Mouse (Mus musculus) fibroblast of lung, adult 2 months (primary cell): ENCODE results near the gene Cst7.
"Not testable (repeated sequence)": the region's sequence is repeated elsewhere in the genome, so short reads cannot be mapped to it uniquely, and the experiment has no call there.

Experiments used
- DNase-seq: peaks from one replicate; pipeline ENCODE4 v3.0.0-alpha.2; 2011; ENCODE audit warnings: low read depth

Gene Cst7

DNA sequence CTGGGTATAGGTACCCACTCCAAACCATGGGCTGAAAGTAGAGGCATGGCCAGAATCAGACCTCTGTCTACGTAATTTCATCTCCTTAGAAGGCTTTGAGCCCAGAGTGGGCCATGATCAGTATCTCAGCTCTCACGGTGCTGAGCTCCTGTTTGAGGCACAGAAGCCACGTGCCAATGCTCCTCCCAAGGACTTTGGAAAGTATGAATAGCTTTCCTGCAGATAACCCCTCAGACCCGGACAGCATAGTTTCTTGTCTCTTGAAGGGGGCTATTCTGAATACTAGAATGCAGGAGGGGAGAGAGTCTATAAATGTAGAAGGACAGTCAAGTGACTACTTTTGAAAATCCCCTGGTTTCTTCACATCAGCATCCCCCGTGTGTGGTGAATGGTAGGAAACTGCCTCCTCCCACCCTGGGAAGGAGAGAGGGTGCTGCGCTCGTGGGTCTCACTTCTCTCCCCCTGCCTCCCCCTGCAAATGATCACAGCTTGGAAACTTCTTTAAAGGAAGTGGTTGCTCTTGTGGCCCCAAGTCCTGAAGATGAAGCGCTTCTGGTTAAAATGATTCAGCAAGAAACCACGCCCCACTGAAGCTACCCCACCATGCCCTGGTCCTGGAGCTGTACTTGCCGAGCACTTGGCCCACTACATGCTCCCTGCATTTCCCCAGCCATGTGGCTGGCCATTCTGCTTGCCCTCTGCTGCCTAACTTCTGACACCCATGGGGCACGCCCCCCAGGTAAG is at the start of gene Cst7:
Gene Cst7 (plus strand): TSS at position 569 of the 744 bp plus-strand sequence.
- DNase-seq, result no peak

DNA sequence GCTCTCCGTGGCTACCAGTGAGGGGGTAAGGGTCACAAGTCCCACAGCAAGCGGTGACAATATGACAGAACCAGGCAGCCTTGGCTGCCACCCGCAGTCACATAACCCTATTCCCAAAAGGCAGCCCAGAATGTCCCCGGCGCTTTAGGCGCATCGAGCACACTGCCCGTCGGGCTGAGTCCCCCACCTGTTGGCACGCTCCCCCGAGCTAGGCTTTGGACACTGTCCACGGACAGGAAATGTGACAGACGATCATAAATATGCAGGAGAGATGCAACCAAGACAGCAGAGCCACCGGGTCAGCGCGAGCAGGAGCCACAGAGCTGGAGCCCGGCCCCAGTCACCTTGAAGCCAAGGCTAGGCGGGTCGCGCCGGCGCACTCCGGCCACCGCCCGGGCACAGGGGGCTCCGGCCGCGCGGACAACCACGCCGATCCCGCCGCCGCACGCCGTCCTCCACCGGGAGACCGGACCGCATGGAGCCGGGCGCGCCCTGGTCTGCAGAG is 44.5 kb upstream of the Cst7 start:
- DNase-seq, result no peak

DNA sequence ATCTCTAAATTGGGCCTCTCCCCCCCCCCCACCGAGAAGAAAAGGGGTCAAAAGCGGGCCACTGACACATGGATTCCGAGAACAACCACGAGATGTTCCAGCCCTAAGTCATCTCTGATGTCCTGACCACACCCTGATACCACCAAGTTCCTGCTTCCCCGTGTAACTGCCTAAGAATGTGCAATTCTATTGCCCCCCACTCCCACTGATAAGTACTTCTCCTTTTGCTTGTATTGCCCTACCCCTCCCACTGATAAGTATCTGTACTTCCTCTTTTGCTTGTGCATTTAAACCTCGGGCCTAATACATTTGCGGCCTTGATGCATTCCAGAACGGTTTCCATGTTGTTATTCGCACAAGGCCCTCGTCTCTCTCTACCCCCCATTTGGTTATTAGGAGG is 20.6 kb upstream of the Cst7 start:
- not testable (repeated sequence) for DNase-seq

DNA sequence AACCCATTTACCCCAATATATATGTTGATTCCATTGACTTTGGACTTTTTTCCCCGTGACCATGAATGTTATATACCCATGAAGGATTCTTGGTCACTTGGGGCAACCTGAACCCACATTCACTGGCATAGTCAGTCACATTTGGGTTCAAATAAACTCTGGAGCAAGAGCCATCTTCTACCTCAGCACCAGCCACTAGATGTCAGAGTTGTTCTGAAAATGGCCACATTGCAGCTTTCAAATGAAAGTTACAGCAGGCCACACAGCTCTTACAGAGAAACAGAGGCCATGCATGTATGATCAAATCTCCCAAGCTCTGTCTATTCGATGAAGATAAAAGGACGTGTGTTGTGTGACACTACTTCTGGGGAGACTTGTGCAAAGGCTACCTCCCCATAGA is 11.6 kb upstream of the Cst7 start:
- peak; percentile 14 for DNase-seq

DNA sequence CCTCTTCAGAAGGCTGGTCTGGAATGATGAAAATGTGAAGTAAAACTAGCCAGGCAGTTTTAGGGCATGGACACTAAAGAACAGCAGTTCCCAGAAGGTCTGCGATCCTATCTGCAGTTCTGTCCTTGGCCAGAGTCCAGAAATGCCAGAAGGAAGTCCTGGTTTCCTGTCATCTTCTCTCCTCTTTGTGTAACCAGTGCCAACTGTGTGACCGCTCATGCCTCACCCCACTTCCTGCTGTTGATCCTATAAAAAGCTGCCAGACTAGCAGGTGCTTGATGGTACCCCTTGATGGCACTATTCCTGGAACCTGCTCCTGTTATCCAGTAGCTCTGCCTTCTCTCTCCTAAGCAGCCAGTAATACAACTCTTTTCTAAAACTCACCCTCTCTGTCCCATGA is 3.2 kb upstream of the Cst7 start:
- no peak for DNase-seq

DNA sequence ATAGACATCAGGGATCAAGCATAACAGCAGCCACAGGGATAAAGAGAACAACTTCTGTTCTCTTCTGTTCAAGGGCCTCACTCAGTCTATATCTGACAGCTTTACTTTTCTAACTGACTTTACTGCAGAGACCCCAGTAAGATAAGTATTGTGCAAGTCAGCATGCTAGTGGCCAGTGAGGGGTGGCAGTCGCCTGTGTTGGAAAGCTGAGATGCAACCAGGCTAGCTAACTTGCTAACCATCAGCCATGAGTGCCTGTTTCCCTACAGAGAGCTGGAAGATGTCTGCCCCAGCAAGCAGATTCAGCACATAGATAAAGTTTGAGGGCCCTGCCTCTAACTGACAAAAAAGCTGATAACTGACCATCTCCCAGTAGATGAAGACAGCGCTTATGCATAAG is 546 bp downstream of the Cst7 start:
- no peak for DNase-seq

DNA sequence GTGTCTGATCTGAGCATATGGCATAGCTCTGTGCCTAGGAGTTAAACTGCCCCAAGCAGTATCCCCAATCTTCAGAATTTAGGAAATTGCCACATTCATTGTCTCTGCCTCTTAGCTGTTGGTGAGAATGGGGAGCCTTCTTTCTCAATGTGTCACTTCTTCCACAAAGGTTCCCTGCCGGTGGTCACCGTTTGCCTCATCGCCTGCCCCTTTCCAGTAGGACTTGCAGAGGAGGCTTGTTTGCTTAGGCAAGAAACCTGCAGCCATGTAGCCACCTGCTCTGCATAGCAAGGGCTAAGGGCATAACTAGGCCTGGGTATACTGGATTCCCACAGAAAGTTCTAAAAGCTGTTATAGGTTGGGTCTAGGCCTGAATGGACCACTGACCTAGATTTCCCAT is 2.2 kb downstream of the Cst7 start:
- no peak for DNase-seq

DNA sequence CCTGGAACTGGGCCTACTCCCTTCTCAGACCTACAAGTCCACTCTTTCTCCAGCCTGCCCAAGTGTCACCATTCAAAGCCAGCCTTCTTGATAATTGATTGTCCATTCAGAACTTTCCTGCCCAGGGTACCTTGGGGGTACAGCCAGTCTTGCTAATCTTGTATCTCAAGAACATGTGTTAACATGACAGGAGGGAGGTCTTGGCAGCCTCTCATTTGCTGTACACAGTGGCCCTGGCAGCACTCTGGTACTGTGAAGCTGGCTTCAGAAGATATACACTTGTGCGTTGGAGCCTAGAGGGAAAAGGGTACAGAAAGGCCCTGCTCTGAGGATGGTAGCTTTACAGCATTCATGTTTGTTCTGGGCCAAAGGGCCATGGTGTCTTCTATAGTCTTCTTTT is 6.0 kb downstream of the Cst7 start:
- DNase-seq, result no peak

DNA sequence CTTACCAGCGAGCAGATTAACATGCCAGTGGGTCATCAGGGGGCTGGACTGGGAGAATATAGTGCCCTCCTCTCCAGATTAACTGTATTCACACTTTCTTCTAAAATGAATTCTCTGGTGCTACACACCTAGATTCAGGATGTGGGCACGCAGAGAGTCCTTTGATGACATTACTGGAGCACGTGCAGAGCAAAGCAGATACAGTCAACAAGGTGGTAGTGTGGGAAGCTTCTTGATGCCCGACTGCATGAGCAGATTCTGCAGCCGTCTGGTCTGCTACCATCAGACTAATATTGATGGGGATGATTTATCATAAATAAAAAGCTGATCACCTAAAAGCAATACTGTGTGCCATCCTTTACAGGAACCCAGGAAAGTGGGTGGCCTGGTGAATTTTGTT is 8.4 kb downstream of the Cst7 start:
- no peak for DNase-seq

DNA sequence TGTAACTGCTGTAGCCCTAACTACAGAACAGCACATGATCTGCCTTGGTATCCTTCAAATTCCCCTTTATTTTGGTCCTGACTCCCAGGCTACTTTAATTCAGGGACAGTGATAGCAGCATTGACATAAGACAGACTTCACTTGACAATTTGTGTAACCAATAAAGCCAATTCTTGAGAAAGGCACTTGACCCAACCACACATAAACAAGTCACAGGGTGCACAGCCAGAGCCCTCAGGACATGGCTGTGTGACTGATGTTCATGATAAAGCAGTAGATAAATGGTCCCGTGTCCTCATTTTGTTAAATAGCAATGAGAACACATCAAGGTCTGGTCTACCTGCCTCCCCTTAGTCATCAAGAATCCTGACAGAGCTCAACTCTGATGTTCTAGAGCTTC is 9.4 kb downstream of the Cst7 start:
- no peak for DNase-seq

DNA sequence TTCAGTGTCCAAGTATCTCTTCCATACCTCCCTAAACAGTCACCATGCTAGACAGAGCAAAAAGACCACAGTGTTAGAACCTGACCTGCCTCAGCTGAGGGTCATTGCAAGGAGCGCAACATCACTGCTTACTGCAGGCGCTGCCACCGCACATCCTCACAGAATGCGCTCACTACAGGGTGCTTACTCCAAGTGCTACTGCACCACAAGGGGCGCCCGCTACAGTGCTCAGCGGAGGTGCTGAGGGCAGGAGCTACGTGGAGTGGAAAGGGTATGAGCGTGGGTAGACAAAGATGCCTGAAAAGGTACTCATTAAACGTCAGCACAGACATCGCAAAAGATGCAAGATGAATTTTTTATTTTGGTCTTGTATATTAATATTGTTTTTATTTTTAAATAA is 18.9 kb downstream of the Cst7 start:
- DNase-seq, result no peak

DNA sequence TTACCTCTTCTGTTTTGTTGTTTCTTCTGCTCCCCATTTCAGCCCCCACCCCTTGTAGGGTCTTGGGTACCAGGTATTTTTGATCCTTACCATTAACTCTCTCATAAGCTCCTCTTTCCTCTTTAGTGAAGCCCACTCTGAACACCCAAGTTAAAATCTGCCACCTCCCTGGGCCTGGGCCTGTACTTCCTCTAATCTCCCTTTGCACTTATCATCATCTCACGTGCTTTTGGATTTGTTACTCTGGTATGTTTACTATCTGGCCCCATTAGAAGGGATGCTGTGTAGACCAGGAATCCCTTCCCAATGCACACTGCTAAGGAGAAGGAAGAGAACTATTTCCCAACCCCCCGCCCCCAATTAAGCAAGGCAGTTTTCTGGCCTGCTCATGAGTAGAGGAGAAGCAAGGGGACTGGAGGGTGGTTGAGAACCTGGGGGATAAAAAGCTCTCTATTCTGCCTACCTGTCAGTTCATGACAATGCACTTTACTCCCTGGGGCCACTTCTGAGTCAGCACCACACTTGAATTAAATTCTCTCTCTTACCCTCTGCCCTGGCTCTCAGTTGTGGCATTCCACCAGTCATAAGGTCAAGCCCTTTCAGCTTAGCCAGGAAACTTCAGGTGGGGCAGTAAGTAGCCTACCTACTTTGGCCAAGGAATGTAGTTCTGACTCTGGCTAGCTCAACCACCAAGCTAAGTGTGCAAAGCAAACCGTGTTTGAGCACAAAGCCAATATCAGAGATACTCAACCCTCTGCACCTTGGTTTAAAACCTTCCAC is 25.4 kb downstream of the Cst7 start:
- no peak for DNase-seq

DNA sequence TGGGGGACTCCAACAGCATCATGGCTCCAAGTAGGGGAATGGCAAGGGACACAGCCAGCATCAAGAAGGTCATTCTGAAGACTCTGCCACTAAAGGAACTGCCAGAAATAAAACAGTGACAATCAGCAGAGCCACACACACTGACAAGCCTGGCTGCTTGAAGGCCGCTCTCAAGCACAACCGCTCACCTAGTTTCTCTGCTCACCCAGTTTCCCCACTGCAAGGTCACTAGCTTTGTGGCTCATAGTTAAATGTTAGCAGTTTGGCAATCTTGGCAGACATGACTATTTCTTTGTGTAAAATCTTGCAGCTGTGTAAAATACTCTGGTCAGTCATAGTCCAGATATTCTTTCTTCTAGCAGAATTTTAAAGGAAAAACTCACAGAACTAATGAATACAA is 30.0 kb downstream of the Cst7 start:
- no peak for DNase-seq

DNA sequence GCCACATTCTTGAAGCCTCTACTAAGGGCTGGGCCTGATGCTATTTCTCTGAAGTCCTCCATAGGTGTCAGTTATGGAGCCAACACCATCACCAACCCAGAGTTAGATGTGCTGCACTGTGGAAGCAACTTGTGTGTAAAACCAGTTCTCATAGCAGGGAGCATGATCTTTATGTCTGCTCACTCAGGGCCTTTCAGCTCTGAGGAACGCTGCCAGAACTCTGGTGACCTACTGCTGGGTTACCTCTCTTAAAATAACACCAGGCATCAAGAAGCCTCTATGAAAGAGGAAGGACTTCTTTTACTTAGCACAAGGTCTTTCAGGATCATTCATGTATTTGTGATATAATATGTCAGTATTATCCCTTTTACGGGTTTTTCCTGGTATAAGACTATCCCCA is 32.0 kb downstream of the Cst7 start:
- DNase-seq, result no peak

DNA sequence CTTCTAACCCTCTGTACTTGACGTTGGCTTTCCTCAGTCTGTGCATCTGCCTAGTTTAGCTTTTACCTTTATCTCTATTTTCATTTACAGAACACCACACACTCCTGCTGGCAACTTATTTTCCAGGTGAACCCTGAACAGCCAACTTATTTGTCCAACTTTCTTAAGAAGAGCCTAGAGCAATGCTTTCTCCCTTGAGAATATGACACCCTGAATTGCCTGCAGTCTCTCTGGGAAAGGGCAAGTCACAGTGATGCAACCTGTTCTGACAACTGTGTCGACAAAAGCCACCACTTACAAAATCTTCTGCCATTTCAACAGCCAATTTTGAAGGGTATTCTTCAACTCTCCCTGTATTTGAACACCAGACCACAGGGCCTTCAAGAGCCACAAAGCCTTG is 34.6 kb downstream of the Cst7 start:
- DNase-seq, result no peak

DNA sequence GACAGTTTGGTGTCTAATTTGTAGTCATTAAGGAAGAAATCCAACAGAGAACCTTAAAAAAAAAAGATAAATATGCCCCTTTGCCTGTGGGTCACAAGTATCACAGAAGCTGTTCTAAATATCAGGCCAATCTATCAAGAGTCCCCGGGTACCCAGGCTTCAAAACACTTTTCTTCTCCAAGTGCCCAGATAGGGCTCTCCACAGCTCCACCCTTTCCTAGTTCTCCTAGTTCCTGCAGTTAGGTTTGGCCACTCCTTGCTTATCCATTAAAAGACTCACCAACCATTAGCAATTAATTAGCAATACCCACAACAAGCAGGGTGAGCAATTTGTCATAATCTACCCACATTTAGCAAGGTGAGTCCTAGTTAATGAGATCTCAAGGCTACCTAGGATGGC is 36.9 kb downstream of the Cst7 start:
- DNase-seq, result no peak

DNA sequence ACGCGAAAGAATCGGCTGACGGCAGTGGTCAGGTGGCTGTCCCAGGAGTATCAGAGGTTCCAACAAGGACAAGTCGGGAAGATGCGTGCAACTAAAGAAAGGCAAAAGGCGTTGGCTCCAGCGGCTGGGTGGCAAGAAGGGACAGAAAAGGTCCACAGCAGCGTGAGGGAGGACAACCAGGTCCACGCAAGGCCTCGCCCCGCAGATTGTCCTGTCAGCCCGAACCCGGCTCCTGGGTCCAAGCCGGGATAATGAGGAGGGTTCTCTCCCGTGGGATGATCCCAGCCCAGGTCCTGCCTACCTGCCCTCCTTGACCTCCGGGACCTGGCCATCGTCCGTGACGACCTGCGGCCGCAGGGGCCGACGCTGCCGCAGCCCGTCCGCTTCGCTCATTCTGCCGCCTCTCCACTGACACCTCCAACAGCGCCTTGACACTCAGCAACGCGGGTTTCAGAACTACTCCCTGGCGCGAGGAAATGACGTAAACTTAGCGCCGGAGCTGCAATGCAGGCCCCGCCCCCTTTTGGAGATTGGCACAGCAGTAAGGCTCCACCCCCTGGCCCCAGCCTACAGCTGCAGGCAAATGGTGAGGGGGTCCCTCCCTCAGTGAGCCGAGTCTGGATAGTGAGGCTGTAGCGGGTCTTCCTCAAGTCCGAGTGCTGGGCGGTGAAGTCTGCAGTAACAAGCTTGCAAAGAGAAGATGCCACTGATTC is 38.0 kb downstream of the Cst7 start, which contains the start of gene Apmap:
Gene Apmap (minus strand): TSS at position 481 of the 713 bp plus-strand sequence.
- DNase-seq, result peak; percentile 77

DNA sequence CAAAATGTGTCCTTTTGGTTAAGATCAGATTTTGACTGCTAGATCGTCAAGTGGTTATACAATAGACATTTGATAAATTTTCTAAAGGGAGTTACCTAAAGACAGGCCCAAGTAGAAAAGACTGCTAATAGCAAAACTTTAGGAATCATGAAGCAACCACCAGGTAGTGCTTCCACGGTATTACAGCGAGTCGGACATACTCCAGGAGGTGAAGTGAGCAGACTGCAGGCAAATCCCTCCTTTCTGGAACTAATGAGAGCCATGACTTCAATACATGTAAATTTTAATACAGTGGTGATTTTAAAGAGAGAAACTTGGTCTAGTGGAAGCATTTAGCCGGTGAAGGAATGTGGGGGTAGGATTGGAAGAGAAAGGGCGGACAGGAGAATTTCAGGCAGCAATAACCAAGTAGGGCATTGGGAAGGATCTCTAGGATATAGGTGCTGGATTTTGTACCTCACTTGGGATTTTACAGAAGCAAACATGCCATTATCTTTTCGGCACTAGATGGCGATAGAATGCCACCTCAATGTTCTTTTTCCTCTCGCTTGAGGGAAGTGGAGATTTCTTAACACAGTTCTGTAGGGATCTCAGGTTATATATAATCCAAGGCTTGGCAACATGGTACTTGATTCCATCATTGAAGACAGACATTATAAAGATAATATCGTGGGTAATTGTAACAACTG is 38.8 kb downstream of the Cst7 start:
- peak; percentile 52 for DNase-seq

DNA sequence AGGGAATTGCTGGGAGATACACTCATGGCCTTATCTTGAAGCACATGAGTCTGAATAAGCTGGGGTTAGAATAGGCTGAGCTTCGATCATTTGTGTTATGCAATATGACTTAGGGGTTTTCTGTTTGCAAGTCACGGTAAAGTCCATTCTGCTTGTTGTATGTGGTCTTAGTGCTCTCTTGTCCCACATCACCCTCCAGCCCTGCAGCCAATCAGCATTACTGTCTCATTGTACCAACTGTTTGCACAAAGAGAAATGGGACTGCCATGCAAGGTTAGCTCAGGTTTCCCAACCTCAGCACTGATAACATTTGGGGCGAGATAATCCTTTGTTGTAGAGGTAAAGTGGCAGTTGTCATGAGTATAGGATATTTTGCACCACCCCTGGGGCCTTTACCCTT is 39.9 kb downstream of the Cst7 start:
- DNase-seq, result no peak

DNA sequence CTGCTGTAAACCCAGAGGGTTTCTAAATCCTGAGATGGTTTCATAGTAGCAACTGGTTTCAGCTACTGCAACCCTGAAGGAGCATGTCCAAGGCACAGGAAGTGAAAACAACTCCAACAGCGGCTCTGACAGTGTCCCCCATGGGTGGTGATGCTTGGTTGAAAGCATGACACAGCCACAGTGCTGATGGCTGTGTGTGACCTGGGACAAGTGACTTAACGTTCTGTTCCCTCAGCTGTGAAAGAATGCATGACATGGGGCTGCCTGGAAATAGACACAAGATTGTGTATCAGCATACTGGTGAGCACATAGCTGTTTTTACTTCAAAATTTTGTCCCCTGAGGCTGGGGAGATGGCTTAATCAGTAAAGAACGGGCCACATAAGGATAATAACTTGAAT is 51.5 kb downstream of the Cst7 start:
- DNase-seq, result no peak

DNA sequence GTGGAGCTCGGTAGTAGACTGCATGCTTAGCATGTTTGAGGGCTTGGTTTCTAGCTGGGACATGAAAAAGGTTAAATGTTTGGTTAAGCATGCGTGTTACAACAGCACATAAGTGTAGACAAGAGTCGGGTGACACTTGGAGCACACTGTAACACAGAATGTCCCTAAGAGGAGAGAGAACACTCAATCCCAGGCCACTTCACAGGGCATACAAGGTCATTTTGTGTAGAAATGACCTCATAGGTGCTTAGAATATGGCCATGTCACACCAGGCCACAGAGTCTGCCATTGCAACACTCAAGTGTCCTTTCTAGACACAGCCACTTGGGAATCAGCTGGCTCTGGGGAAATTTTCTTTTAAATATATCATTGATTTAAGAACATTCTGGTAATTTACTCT is 53.7 kb downstream of the Cst7 start:
- DNase-seq, result no peak

DNA sequence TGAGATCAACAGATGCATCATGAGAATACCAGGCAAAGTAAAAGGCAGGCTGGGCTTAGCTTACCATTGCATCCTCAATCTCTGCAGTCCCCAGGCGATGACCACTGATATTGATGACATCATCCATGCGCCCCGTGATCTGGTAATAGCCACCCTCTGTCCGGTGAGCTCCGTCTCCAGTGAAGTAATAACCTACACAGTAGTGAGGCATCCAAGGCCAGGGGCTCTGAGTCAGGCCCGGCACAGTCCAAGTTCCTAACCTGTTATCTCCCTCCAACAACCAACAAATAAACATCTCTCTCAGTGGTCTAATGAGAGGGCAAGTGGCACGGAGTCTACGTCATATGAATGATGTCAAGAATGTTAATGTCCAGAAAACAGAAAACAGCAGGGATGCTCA is 54.7 kb downstream of the Cst7 start:
- DNase-seq, result no peak
